Mouse (Mus musculus): ENCODE results near the gene Prrc2a. TPM values are rescaled to one million over a fixed set of nuclear protein-coding genes. Genes with fewer than 3 reads are reported as not detected.

Prrc2a gene
- total and polyA plus RNA-seq, 3 experiments, result 71.0 to 663 (median 87.6) TPM

- Histone ChIP-seq H3K27me3 (ENCODE audit: control insufficient read depth in 1 of 2, insufficient read depth in 2 of 2, low read length in 2 of 2) (no peaks in the 10 kb centered on the region), H3K36me3 (ENCODE audit: control insufficient read depth in 1 of 2, insufficient read depth in 2 of 2, low read length in 2 of 2) (peaks cover 5 to 40% of the 10 kb centered on the region in 2 experiments), H3K9ac (ENCODE audit: control insufficient read depth, low read depth, low read length, poor library complexity, severe bottlenecking) (no peak overlapping the region), H3K4me3 (ENCODE audit: control insufficient read depth in 1 of 2, insufficient read depth in 1 of 2, low read depth in 2 of 2, low read length in 2 of 2) (no peak overlapping the region), H3K4me1 (ENCODE audit: control insufficient read depth in 1 of 2, insufficient read depth in 2 of 2, low read length in 2 of 2) (no peaks in the 10 kb centered on the region), H3K79me2 (ENCODE audit: control insufficient read depth, insufficient read depth, low read length, poor library complexity) (peaks cover 49% of the 10 kb centered on the region), H3K27ac (ENCODE audit: control insufficient read depth, low read depth, low read length) (no peak overlapping the region), H3K9me3 (replicated peaks; ENCODE audit: insufficient read depth, low read length) (no peaks in the 10 kb centered on the region)
- TF ChIP-seq TCF12 (IDR thresholded peaks at IDR 0.05; ENCODE audit: low read depth, low read length), result no peak
- no peak for TF ChIP-seq HCFC1 (IDR thresholded peaks at IDR 0.05; ENCODE audit: low read depth, low read length)
- no peak for TF ChIP-seq MYC (IDR thresholded peaks at IDR 0.05; ENCODE audit: low read depth, low read length)
- no peak for TF ChIP-seq SMC3 (IDR thresholded peaks at IDR 0.05; ENCODE audit: low read depth, low read length)
- no peak for TF ChIP-seq E2F4 (IDR thresholded peaks at IDR 0.05; ENCODE audit: borderline replicate concordance, low read depth, low read length)
- TF ChIP-seq RCOR1 (IDR thresholded peaks at IDR 0.05; ENCODE audit: low read depth, low read length), result no peak
- no peak for TF ChIP-seq NRF1 (IDR thresholded peaks at IDR 0.05; ENCODE audit: insufficient read depth, low read depth, low read length, poor library complexity, severe bottlenecking)
- no peak for TF ChIP-seq MYB (IDR thresholded peaks at IDR 0.05; ENCODE audit: low read depth, low read length)
- no peak for TF ChIP-seq TAL1 (IDR thresholded peaks at IDR 0.05; ENCODE audit: low read length)
- no peak for DNase-seq (ENCODE audit: low read depth, low spot score)
Measured at GRCm38 (mm10) chr17:35157254-35157653, 7.4 kb downstream of the Prrc2a start.

DNA sequence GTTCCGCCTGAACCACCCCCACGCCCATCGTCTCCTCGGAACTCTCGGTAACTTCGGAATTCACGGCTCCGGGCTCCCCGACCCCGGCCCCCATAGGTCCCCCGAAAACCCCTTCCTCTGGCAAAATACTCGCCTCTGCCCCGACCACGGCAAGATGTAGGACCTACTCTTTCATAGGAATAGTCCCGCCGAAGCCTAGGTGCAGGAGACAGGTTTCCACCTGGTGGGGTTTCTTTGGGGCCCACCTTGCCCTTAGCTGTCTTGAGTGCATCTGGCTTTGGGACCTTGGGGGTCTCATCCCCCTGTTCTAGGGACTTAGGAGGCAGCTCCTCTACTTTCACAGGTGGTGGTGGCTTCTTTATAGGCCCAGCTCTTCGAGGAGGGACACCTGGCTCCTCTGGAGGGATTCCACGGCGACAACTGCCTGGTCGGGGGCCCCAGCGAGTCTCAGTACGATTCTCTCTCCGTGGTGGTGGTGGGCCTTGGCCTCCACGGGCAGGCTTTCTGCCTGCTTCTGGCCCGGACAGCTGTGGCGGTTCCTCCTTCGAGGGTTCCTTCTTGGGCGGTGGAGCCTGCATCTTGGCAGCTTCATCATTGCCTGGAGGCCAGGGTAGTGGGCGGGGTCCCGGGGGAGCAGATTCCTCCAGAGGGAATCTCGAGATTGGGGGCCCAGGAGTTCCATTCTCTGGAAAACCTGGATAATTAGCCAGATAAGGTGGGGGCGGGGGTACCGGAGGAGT lies 8.1 kb downstream of the Prrc2a start:
- no peak for TF ChIP-seq E2F4 (IDR thresholded peaks at IDR 0.05; ENCODE audit: borderline replicate concordance, low read depth, low read length)
- TF ChIP-seq TBP (IDR thresholded peaks at IDR 0.05; ENCODE audit: low read depth, low read length), result no peak
- no peak for TF ChIP-seq JUND (IDR thresholded peaks at IDR 0.05; ENCODE audit: low read depth, low read length)
- no peak for TF ChIP-seq CHD1 (IDR thresholded peaks at IDR 0.05; ENCODE audit: low read depth, low read length)
- TF ChIP-seq TAL1 (IDR thresholded peaks at IDR 0.05; ENCODE audit: low read length), result no peak
- no peak for TF ChIP-seq NELFE (IDR thresholded peaks at IDR 0.05; ENCODE audit: low read depth, low read length)
- no peak for TF ChIP-seq CTCF (IDR thresholded peaks at IDR 0.05 in 2 of 3, conservative IDR thresholded peaks at IDR 0.05 in 1 of 3; ENCODE audit: control insufficient read depth in 1 of 3, insufficient read depth in 1 of 3, low read depth in 2 of 3, low read length in 3 of 3, poor library complexity in 1 of 3, severe bottlenecking in 1 of 3)
- no peak for TF ChIP-seq ETS1 (IDR thresholded peaks at IDR 0.05; ENCODE audit: low read depth, low read length)
- H3K4me3 ChIP-seq (ENCODE audit: control insufficient read depth in 1 of 2, insufficient read depth in 1 of 2, low read depth in 2 of 2, low read length in 2 of 2), result no peak overlapping the region
- no peaks in the 10 kb centered on the region for H3K4me1 ChIP-seq (ENCODE audit: control insufficient read depth in 1 of 2, insufficient read depth in 2 of 2, low read length in 2 of 2)
- no peaks in the 10 kb centered on the region for H3K27me3 ChIP-seq (ENCODE audit: control insufficient read depth in 1 of 2, insufficient read depth in 2 of 2, low read length in 2 of 2)
- DNase-seq (ENCODE audit: low read depth, low spot score), result no peak
- peaks cover 44% of the 10 kb centered on the region for H3K79me2 ChIP-seq (ENCODE audit: control insufficient read depth, insufficient read depth, low read length, poor library complexity)
- no peak overlapping the region for H3K27ac ChIP-seq (ENCODE audit: control insufficient read depth, low read depth, low read length)
- H3K9ac ChIP-seq (ENCODE audit: control insufficient read depth, low read depth, low read length, poor library complexity, severe bottlenecking), result no peak overlapping the region
- peaks cover 4 to 37% of the 10 kb centered on the region in 2 experiments; a peak in 3 of 4 replicates for H3K36me3 ChIP-seq (ENCODE audit: control insufficient read depth in 1 of 2, insufficient read depth in 2 of 2, low read length in 2 of 2)
- no peaks in the 10 kb centered on the region for H3K9me3 ChIP-seq (replicated peaks; ENCODE audit: insufficient read depth, low read length)
